Mouse (Mus musculus) embryonic facial prominence, embryonic 15.5 days (tissue): ENCODE results near the gene Ddias. TPM values are rescaled to one million over a fixed set of nuclear protein-coding genes. Genes with fewer than 3 reads are reported as not detected.

Source experiments
- ATAC-seq: fragments of 200-750 bp; cut with Nextera tagmentation; 2 replicates; pipeline ENCODE4 v1.8.0; 2017; ENCODE audit warnings: low read depth, moderate TSS enrichment; ENCODE audit not compliant: insufficient number of reproducible peaks, low FRiP score, low TSS enrichment
- H3K27ac ChIP-seq: fragments of 300-500 bp; sonication (generic); replicated peaks from 2 replicates; pipeline ENCODE4 v1.5.1; 2015; ENCODE audit warnings: mild to moderate bottlenecking, inconsistent platforms
- H3K27me3 ChIP-seq: fragments of 300-500 bp; sonication (generic); 2 replicates; pipeline ENCODE4 v1.6.1; 2015; ENCODE audit warnings: inconsistent platforms
- H3K36me3 ChIP-seq: fragments of 300-500 bp; sonication (generic); 2 replicates; pipeline ENCODE4 v1.6.1; 2015; ENCODE audit warnings: mild to moderate bottlenecking, inconsistent platforms
- H3K4me1 ChIP-seq: fragments of 300-500 bp; sonication (generic); 2 replicates; pipeline ENCODE4 v1.6.1; 2015; ENCODE audit warnings: inconsistent platforms
- H3K4me2 ChIP-seq: fragments of 300-500 bp; sonication (generic); replicated peaks from 2 replicates; pipeline ENCODE4 v1.6.1; 2015; ENCODE audit warnings: mild to moderate bottlenecking, inconsistent platforms
- H3K4me3 ChIP-seq: fragments of 300-500 bp; sonication (generic); replicated peaks from 2 replicates; pipeline ENCODE4 v1.5.1; 2015; ENCODE audit warnings: mild to moderate bottlenecking, inconsistent platforms
- H3K9ac ChIP-seq: fragments of 300-500 bp; sonication (generic); 2 replicates; pipeline ENCODE4 v1.6.1; 2015; ENCODE audit warnings: inconsistent platforms
- H3K9me3 ChIP-seq: fragments of 300-500 bp; sonication (generic); replicated peaks from 2 replicates; pipeline ENCODE4 v1.6.1; 2016; ENCODE audit warnings: inconsistent platforms
- WGBS: fragments of 180-500 bp; shearing (Covaris S2); methylation state at CpG from one replicate; pipeline ENCODE4 v1.1.7; 2015; 5-methylcytosine and 5-hydroxymethylcytosine counted together
- polyA plus RNA-seq: library from polyadenylated mRNA; unstranded; fragments of >200 nt; fragmentation: Nextera tagmentation; extraction: Ambion mirVana; gene quantifications from 2 replicates; pipeline ENCODE4 v1.2.1, GENCODE M21; 2015

Ddias gene
- polyA plus RNA-seq, 1 experiment from 2014 or later: 10.4 TPM

DNA sequence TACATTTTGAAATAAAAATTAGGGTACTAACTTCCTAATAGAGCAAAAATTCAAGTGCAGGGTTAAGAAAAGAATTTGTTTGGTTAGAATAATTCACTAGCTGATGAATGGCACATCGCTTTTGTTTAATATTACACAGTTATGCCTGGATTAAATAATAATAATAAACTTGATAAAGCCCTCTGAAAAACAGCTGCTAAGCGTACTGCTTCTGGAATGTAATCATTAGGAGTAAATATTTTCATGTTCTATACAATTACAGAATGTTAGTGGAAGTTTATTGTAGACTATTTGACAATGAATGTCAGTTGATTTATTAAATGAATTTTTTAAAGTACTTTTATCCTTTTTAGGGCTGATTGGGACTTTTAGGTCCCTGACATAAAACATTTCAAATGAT is 31.8 kb downstream of the Ddias start:
- Histone ChIP-seq H3K9me3 (no peaks in the 10 kb centered on the region), H3K27me3 (no peaks in the 10 kb centered on the region), H3K36me3 (no peaks in the 10 kb centered on the region), H3K4me1 (no peaks in the 10 kb centered on the region), H3K27ac (no peak overlapping the region), H3K9ac (no peak overlapping the region), H3K4me2 (no peak overlapping the region), H3K4me3 (no peak overlapping the region)
- no peak for ATAC-seq
- WGBS: 85% methylated on average over 2 of the region's 2 CpGs

DNA sequence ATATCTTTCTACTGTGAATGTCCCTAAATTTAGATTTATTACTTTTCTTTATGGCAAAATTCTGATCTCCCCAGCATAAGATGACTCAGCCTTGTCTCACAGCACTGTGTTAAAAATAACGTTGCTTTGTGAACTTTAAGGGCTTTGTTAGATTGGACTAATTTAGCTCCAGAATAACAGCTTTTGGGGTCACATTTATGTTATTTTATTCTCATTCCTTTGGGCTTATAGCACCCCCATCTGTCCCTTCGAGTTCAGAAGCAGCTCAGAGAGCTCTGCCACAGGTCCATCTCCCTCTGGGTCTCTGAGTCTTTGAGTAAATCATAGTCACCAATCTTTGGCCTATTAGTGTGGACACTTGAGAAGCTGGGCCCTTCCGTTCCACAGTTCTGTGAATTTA is 36.1 kb downstream of the Ddias start:
- Histone ChIP-seq H3K4me1 (no peaks in the 10 kb centered on the region), H3K9me3 (no peaks in the 10 kb centered on the region), H3K36me3 (peaks cover 8% of the 10 kb centered on the region), H3K27me3 (no peaks in the 10 kb centered on the region), H3K27ac (no peak overlapping the region), H3K9ac (no peak overlapping the region), H3K4me3 (no peak overlapping the region), H3K4me2 (no peak overlapping the region)
- 65% methylated on average over 3 of the region's 3 CpGs for WGBS
- no peak for ATAC-seq

DNA sequence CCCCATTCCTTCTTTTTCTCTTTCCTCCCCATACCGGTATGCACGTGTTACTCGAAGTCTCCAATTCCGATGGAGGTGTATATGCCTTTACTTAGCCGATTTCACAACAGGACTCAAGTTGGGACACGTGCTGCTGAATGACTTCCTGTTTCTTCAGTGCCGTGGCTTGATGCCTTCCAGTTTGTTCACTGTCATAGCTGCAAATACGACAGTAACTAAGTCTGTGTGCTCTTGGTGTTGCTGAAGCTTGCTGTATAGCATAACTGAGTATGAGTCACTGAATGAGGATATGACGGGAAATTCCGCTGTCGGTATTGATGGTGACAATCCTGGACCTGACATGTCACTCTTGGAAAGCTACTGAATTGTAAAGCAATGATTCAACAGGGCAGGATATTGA is 36.8 kb downstream of the Ddias start:
- Histone ChIP-seq H3K4me2 (no peak overlapping the region), H3K4me1 (no peaks in the 10 kb centered on the region), H3K27ac (no peak overlapping the region), H3K27me3 (no peaks in the 10 kb centered on the region), H3K4me3 (no peak overlapping the region), H3K36me3 (peaks cover 8% of the 10 kb centered on the region), H3K9me3 (no peaks in the 10 kb centered on the region), H3K9ac (no peak overlapping the region)
- ATAC-seq: no peak
- whole genome bisulfite sequencing: 68% methylated on average over 11 of the region's 11 CpGs

DNA sequence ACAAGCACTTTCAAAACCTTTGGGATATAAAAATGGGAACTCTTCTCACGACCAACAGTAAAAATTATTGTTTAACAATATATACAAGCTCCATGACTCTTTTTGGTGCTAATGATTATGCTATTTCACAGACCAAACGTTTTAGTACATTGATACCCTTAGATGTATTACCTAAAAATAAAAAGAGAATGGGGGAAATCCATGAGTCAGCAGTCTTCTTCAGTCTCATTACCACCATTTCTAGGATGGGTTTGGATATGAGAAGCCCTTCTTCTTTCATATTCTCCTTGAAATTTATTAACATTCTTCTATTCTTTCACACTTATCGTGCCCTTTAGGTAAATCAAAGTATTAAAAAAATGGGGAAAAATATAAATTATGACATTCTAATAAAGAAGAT is 37.6 kb downstream of the Ddias start:
- no peak overlapping the region for H3K9ac ChIP-seq
- H3K4me3 ChIP-seq: no peak overlapping the region
- H3K36me3 ChIP-seq: peaks cover 8% of the 10 kb centered on the region
- H3K4me1 ChIP-seq: no peaks in the 10 kb centered on the region
- no peaks in the 10 kb centered on the region for H3K9me3 ChIP-seq
- no peaks in the 10 kb centered on the region for H3K27me3 ChIP-seq
- ATAC-seq: no peak
- H3K4me2 ChIP-seq: no peak overlapping the region
- WGBS: 79% methylated on average over 3 of the region's 3 CpGs
- no peak overlapping the region for H3K27ac ChIP-seq

DNA sequence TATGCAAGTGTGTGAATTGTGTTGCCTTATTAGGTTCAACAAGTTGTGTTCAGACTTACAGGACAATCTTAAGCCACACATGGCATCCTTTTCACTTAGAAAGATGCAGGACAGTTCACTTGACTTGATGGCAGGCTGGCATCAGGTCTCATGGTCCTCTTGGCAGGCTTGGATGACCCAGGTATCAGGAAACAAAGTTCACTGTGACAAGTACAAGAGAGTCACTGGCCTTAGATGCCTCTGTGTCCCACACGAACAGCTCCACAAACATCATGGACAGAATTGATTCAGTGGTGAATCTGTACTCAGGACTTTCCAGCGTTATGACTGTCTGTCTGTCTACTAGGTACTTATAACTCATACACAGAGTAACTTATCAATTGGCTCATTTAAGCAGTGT is 39.7 kb downstream of the Ddias start:
- no peak overlapping the region for H3K9ac ChIP-seq
- no peaks in the 10 kb centered on the region for H3K27me3 ChIP-seq
- no peak for ATAC-seq
- no peaks in the 10 kb centered on the region for H3K4me1 ChIP-seq
- no peak overlapping the region for H3K4me2 ChIP-seq
- H3K4me3 ChIP-seq: no peak overlapping the region
- H3K27ac ChIP-seq: no peak overlapping the region
- H3K36me3 ChIP-seq: peaks cover 8% of the 10 kb centered on the region
- H3K9me3 ChIP-seq: no peaks in the 10 kb centered on the region
- WGBS: 94% methylated on average over 2 of the region's 2 CpGs

DNA sequence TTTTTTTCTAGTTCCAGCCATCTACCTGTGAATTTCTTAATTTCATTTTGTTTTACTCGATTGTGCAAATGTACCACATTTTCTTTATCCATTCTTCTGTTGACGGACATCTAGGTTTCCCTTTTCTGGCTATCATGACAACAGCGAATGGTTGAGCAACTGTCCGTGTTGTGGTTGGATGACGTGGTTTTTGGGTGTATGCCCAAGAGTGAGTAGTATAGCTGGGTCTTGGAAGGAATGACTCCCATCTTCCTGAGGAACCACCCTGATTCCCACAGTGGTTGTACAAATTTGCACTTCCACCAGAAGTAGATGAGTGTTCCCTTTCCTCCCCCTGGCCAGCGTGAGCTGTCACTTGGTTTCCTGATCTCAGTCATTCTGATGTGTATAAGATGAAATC is 41.7 kb downstream of the Ddias start:
- peaks cover 8% of the 10 kb centered on the region for H3K36me3 ChIP-seq
- no peak overlapping the region for H3K9ac ChIP-seq
- no peaks in the 10 kb centered on the region for H3K27me3 ChIP-seq
- ATAC-seq: no peak
- H3K4me3 ChIP-seq: no peak overlapping the region
- H3K27ac ChIP-seq: no peak overlapping the region
- H3K4me2 ChIP-seq: no peak overlapping the region
- H3K9me3 ChIP-seq: no peaks in the 10 kb centered on the region
- WGBS: 86% methylated on average over 6 of the region's 6 CpGs
- H3K4me1 ChIP-seq: no peaks in the 10 kb centered on the region

DNA sequence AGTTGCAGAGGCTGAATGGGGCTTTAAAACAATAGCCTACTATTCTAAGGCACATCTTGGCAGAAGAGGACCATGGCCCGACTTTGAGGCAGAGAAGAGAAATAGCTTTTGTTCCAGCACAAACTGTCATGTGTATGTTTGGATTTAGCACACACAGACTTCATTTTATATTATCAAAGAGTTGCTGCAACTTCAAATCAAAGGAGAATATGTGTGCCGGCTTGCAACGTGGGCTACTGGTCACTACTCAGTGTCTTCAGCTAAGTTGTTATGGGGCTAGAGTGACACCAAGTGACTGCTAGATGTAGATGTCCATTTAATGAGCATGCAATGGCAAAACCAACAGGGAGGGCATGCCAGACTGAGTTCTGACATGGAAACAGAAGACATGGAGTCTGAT is 46.1 kb downstream of the Ddias start:
- H3K4me2 ChIP-seq: no peak overlapping the region
- H3K27me3 ChIP-seq: no peaks in the 10 kb centered on the region
- no peak for ATAC-seq
- H3K9ac ChIP-seq: no peak overlapping the region
- H3K36me3 ChIP-seq: no peaks in the 10 kb centered on the region
- no peaks in the 10 kb centered on the region for H3K9me3 ChIP-seq
- no peak overlapping the region for H3K27ac ChIP-seq
- 32% methylated on average over 3 of the region's 3 CpGs for WGBS
- H3K4me1 ChIP-seq: no peaks in the 10 kb centered on the region
- no peak overlapping the region for H3K4me3 ChIP-seq

DNA sequence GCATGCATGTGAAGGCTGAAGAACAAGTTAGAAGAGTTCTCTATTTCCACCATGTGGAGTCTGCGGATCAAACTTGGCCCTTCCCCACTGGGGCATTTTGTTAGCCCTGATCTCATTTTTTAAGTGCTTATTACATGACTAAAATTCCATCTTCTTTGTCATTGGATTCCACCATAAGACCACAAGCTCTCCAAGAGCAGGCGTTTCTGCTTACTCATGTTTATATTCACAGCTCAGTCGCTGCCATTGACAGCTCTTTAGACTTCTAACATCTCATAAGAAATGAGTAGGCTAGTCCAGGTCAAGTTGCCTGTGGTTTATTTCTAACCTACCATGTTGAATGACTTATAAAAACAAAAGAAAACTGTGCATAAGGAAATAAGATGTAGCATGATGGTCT is 47.8 kb downstream of the Ddias start:
- no peak overlapping the region for H3K9ac ChIP-seq
- no peaks in the 10 kb centered on the region for H3K9me3 ChIP-seq
- 72% methylated on average over 3 of the region's 3 CpGs for WGBS
- no peak overlapping the region for H3K27ac ChIP-seq
- no peak for ATAC-seq
- H3K4me1 ChIP-seq: peaks cover 16% of the 10 kb centered on the region
- no peak overlapping the region for H3K4me3 ChIP-seq
- no peaks in the 10 kb centered on the region for H3K27me3 ChIP-seq
- no peak overlapping the region for H3K4me2 ChIP-seq
- H3K36me3 ChIP-seq: no peaks in the 10 kb centered on the region

DNA sequence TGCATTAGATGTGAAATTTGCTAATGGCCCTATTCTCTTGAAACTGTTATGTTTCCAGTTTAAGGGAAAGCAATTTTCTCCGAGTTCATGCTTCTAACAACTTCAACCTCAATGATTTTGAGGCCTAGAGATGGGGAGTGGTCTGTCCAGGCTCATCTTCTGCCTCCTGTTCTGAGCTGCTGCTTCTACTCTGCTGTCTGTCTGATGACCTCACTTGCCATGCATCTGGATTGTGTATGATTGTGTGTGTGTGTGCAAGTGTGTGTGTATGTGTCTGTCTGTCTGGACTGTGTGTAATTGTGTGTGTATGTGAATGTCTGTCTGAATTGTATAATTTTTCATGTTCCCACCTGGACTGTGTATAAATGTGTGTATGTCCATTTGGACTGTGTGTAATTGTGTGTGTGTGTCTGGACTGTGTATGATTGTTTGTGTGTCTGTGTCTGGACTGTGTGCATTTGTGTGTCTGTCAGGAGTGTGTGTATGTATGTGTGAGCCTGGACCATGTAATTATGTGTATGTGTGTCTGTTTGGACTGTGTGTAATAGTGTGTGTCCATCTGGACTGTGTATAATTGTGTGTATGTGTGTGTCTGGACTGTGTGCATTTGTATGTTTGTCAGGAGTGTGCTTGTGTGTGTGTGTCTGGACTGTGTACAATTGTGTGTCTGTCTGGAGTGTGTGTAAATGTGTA is 51.5 kb downstream of the Ddias start:
- no peak overlapping the region for H3K9ac ChIP-seq
- H3K27ac ChIP-seq: peak overlapping the region; percentile 67
- ATAC-seq: peak; percentile 77
- H3K36me3 ChIP-seq: no peaks in the 10 kb centered on the region
- H3K4me3 ChIP-seq: no peak overlapping the region
- no peaks in the 10 kb centered on the region for H3K27me3 ChIP-seq
- H3K4me1 ChIP-seq: peaks cover 28% of the 10 kb centered on the region
- 31% methylated on average over 1 of the region's 1 CpGs for WGBS
- H3K9me3 ChIP-seq: no peaks in the 10 kb centered on the region
- H3K4me2 ChIP-seq: 0 out of 2 replicates have a peak overlapping the region, but pooled peaks have one; percentile 3

DNA sequence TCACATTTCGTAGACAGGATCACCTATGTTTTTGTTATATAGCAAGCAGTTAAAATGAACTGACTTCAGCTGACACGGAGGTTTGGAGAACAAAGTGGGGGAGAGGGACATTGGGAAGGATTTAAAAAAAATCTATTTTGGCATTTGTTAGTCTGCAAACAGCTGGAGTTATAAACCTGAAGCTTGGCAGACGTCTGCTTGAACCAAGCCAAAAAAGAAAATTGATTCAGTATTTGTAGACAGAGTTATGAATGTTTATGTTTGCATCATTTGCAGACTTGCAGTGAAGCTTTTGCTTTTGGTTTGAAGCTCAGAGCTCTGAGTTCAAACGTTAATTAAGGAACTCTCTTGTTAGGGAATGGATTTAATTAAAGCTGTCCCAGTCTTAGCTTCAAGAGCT is 52.2 kb downstream of the Ddias start:
- Histone ChIP-seq H3K9ac (no peak overlapping the region), H3K27ac (peak overlapping the region; percentile 76), H3K4me1 (peaks cover 28% of the 10 kb centered on the region), H3K36me3 (no peaks in the 10 kb centered on the region), H3K9me3 (no peaks in the 10 kb centered on the region), H3K27me3 (no peaks in the 10 kb centered on the region), H3K4me2 (peak overlapping the region; percentile 3; the same call in 1 of the 2 replicates), H3K4me3 (no peak overlapping the region)
- ATAC-seq: peak; percentile 54; the same call in 1 of the 2 replicates
- WGBS: 19% methylated on average over 4 of the region's 4 CpGs

DNA sequence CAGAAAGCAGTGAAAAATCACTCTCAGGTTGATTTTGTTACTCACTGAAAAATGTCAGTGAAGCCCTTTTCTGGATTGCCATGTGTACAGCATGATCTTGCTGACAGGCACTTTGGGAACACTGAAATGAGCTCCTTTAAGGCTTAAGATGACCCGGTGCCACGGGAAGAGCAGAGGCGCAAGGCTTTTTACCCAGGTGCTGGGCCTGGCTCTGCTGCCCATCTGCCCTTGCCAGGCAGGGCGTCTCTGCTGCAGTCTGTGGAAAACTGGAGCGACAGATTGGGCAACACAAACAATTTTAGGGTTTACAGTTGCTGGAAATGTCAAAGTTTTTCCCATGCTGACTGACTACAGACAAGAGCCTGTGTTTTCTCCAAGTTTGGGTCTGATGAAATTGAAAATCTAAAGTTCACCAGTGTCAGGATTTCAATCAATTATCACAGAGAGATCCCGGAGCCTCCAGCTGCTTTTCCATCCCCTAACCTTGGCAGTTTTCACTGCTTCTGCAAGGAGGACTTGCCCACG is 53.0 kb downstream of the Ddias start:
- Histone ChIP-seq H3K4me3 (no peak overlapping the region), H3K4me1 (peaks cover 28% of the 10 kb centered on the region), H3K27ac (peak overlapping the region; percentile 76), H3K36me3 (no peaks in the 10 kb centered on the region), H3K27me3 (no peaks in the 10 kb centered on the region), H3K9ac (no peak overlapping the region), H3K4me2 (no peak overlapping the region), H3K9me3 (no peaks in the 10 kb centered on the region)
- 42% methylated on average over 7 of the region's 7 CpGs for WGBS
- no peak for ATAC-seq

DNA sequence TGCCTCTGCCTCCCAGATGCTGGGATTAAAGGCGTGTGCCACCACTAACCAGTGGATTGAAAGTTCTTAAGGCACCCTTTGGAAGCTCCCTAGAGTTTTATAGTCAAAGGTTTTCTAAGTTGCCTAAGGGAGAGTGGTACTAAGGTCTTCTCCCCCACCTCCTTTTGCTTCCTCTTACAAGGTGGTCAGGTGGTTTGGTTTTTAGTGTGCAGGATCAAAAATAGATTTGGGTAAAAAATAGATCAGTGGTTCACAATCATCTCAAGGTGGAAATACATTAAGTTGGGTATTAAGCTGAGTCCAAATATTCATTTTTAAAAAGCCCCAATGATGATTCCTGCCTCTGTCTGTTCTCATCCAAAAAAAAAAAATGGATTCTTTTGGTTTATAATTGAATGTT is 53.6 kb downstream of the Ddias start:
- H3K27me3 ChIP-seq: no peaks in the 10 kb centered on the region
- WGBS: 71% methylated on average over 1 of the region's 1 CpGs
- no peaks in the 10 kb centered on the region for H3K9me3 ChIP-seq
- no peak overlapping the region for H3K9ac ChIP-seq
- H3K4me3 ChIP-seq: no peak overlapping the region
- H3K4me2 ChIP-seq: no peak overlapping the region
- peaks cover 28% of the 10 kb centered on the region for H3K4me1 ChIP-seq
- H3K27ac ChIP-seq: 0 out of 2 replicates have a peak overlapping the region, but pooled peaks have one; percentile 76
- H3K36me3 ChIP-seq: no peaks in the 10 kb centered on the region
- ATAC-seq: no peak
